Mouse (Mus musculus): ENCODE results near the gene Pgc.

GRCm38 (mm10) chr17:47773604-47774003, 47.0 kb downstream of the Pgc start:
- TF ChIP-seq CTCF (IDR thresholded peaks at IDR 0.05; ENCODE audit: low read depth, low read length): no peak
- TF ChIP-seq POLR2A (IDR thresholded peaks at IDR 0.05; ENCODE audit: extremely low read depth, insufficient read depth, low read length): no peak

Data from liver, adult 2 months (tissue).